15 mouse cellular contexts compared by ENCODE assay signal in genomic region chr11:88435543-88435942, GRCm38 (mm10).
DNase-seq lines count a peak whose midpoint lies in the region; ATAC-seq and TF ChIP-seq lines count a peak whose summit lies in the region.
"Had no signal": no experiment of that assay in that cellular context is flagged by ENCODE, and none has a peak within 500 bp of the region (broad histone marks: within the 10 kb centered on the region; RNA-seq: fewer than 3 reads in every experiment).

No protein-coding gene starts in this region.

- no peak overlapping the region for H3K4me2 ChIP-seq in neural tube, embryonic 13.5 days
- H3K4me2 ChIP-seq in hindbrain, embryonic 15.5 days: no peak overlapping the region
- H3K4me2 ChIP-seq: liver, embryonic 12.5 days had no signal

- peaks cover 78% of the 10 kb centered on the region for H3K4me1 ChIP-seq in neural tube, embryonic 13.5 days (replicated peaks)
- peaks cover 67% of the 10 kb centered on the region for H3K4me1 ChIP-seq in hindbrain, embryonic 15.5 days (replicated peaks)

- intact Hi-C loops in gastrocnemius, adult 2 months (cut with DNase I): no loop called here
- intact Hi-C loops in gastrocnemius, postnatal 36 days (cut with DNase I): no loop called here

- no peaks in the 10 kb centered on the region for H3K9me3 ChIP-seq in neural tube, embryonic 13.5 days
- H3K9me3 ChIP-seq in hindbrain, embryonic 15.5 days: no peaks in the 10 kb centered on the region
- H3K9me3 ChIP-seq: liver, embryonic 12.5 days had no signal

- peak; percentile 59 for DNase-seq in gastrocnemius, adult 2 months
- no peak for DNase-seq in gastrocnemius, postnatal 36 days
- DNase-seq in neural tube, embryonic 10.5 days (ENCODE audit: extremely low spot score, low spot score): no peak
- no peak for DNase-seq in thymus, postnatal 10 days (ENCODE audit: low spot score in 2 of 2)
- DNase-seq in right cerebral cortex, postnatal 4 days: no peak
- DNase-seq: adrenal gland, postnatal 25 days; heart, postnatal 36 days; kidney, adult 11 months; kidney, postnatal 36 days; retina, postnatal 1 day had no signal

- 83% methylated on average over 6 of the region's 6 CpGs for WGBS in neural tube, embryonic 13.5 days
- WGBS in hindbrain, embryonic 15.5 days: 68% methylated on average over 6 of the region's 6 CpGs

- no peak for TF ChIP-seq CTCF in gastrocnemius, adult 2 months (IDR thresholded peaks at IDR 0.05)

- H3K9ac ChIP-seq in neural tube, embryonic 13.5 days: no peak overlapping the region
- no peak overlapping the region for H3K9ac ChIP-seq in hindbrain, embryonic 15.5 days
- H3K9ac ChIP-seq: liver, embryonic 12.5 days had no signal

- H3K27ac ChIP-seq in gastrocnemius, adult 2 months: peak overlapping the region; percentile 68; the same call in 1 of the 2 replicates
- H3K27ac ChIP-seq in neural tube, embryonic 13.5 days (replicated peaks): 0 out of 2 replicates have a peak overlapping the region, but pooled peaks have one; percentile 14
- peak overlapping the region; percentile 12 for H3K27ac ChIP-seq in hindbrain, embryonic 15.5 days (replicated peaks)
- H3K27ac ChIP-seq: liver, embryonic 12.5 days had no signal

- peak overlapping the region; percentile 9; the same call in 1 of the 2 replicates for H3K4me3 ChIP-seq in gastrocnemius, adult 2 months
- no peak overlapping the region for H3K4me3 ChIP-seq in neural tube, embryonic 13.5 days
- H3K4me3 ChIP-seq in hindbrain, embryonic 15.5 days: no peak overlapping the region
- H3K4me3 ChIP-seq: liver, embryonic 12.5 days had no signal

- no peaks in the 10 kb centered on the region for H3K36me3 ChIP-seq in neural tube, embryonic 13.5 days
- H3K36me3 ChIP-seq in hindbrain, embryonic 15.5 days: no peaks in the 10 kb centered on the region
- H3K36me3 ChIP-seq: liver, embryonic 12.5 days had no signal

- no peak for ATAC-seq in neural tube, embryonic 13.5 days (ENCODE audit: low read depth)
- peak; percentile 62 for ATAC-seq in hindbrain, embryonic 15.5 days (ENCODE audit: low FRiP score, low read depth)
- ATAC-seq: forebrain, embryonic 14.5 days; liver, embryonic 12.5 days; lung, postnatal 0 days had no signal

- H3K27me3 ChIP-seq in neural tube, embryonic 13.5 days: no peaks in the 10 kb centered on the region
- H3K27me3 ChIP-seq in hindbrain, embryonic 15.5 days: no peaks in the 10 kb centered on the region
- H3K27me3 ChIP-seq: liver, embryonic 12.5 days had no signal

Comparison
In these comparisons a context has a peak if more than half of its experiments do, and no peak if none do; other contexts are left out.
1. H3K27ac ChIP-seq: peak in every context shown above with its lines; median percentile 68 in gastrocnemius, adult 2 months; 14 in neural tube, embryonic 13.5 days; 12 in hindbrain, embryonic 15.5 days.